Mouse (Mus musculus) brown adipose tissue, adult 24 weeks (tissue): ENCODE results near the gene Ndel1. TPM values are rescaled to one million over a fixed set of nuclear protein-coding genes. Genes with fewer than 3 reads are reported as not detected.

Source experiments
- H3K27ac ChIP-seq: fragments of 200-500 bp; replicated peaks from 2 replicates; pipeline ENCODE4 v1.5.1; 2012; ENCODE audit warnings: low read depth, mild to moderate bottlenecking, low read length
- H3K4me1 ChIP-seq: fragments of 200-500 bp; 2 replicates; pipeline ENCODE4 v1.6.1; 2012; ENCODE audit warnings: low read length, mixed read lengths; ENCODE audit not compliant: control insufficient read depth, insufficient read depth, insufficient read length
- H3K4me3 ChIP-seq: fragments of 200-500 bp; 2 replicates; pipeline ENCODE4 v1.5.1; 2012; ENCODE audit warnings: low read depth, mild to moderate bottlenecking, low read length, moderate library complexity; ENCODE audit not compliant: insufficient read depth
- polyA plus RNA-seq: library from polyadenylated mRNA; stranded (reverse); fragments of >200 nt; gene quantifications from 2 replicates; pipeline ENCODE4 v1.2.4, GENCODE M21; 2012; ENCODE audit not compliant: missing spikeins, insufficient read depth, insufficient read length

Ndel1 gene
- polyA plus RNA-seq, 1 experiment, result 48.4 TPM

DNA sequence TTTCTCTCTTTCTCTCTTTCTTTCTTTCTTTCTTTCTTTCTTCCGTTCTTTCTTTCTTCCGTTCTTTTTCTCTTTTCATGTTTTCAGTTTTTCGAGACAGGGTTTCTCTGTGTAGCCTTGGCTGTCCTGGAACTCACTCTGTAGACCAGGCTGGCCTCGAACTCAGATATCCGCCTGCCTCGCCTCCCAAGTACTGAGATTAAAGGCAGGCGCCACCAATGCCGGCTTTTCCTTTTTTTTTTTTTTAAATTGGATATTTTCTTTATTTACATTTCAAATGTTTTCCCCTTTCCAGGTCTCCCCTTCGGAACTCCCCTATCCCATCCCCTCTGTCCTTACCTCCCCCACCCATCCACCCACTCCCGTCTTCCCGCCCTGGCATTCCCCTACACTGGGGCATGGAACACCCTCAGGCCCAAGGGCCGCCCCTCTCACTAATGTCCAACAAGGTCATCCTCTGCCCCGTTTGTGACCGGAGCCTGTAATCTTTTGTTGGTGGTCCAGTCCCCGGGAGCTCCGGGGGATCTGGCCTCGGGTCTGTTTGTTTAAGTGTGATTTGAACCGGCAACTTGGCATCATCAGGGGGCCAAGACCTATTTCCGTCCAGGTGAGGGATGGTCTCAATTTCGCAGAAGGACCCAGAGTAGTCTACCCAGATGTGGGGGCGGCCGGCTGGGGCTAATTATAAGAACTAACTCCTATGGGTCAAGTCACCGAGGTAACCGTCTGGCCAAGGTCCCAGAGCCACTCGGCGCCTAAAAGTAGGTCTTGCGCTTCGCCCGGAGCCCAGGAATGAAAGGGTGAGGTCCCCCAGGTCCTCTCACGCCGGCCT is 29.1 kb upstream of the Ndel1 start:
- no peaks in the 10 kb centered on the region for H3K4me1 ChIP-seq
- H3K4me3 ChIP-seq, result peak overlapping the region; percentile 60
- no peak overlapping the region for H3K27ac ChIP-seq

DNA sequence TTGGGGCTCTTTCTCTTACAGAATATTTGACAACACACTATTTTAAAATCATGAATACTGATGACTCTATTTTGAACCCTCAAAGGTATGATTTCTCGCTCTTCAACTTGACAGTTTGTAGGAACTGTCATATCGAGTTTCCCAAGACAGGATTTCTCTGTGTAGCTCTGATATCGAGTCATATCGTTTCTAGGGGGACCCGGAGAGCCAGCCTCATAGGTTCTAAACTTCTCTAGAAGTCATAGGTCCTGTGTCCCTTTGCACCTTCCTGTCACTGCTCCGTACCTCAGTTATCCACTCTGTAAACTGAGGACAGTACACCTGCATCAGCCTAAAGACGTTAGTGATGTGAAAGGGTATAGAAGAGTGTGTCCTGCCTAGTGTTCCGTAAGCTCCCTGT is 28.2 kb upstream of the Ndel1 start:
- no peaks in the 10 kb centered on the region for H3K4me1 ChIP-seq
- H3K4me3 ChIP-seq, result no peak overlapping the region
- H3K27ac ChIP-seq, result no peak overlapping the region

DNA sequence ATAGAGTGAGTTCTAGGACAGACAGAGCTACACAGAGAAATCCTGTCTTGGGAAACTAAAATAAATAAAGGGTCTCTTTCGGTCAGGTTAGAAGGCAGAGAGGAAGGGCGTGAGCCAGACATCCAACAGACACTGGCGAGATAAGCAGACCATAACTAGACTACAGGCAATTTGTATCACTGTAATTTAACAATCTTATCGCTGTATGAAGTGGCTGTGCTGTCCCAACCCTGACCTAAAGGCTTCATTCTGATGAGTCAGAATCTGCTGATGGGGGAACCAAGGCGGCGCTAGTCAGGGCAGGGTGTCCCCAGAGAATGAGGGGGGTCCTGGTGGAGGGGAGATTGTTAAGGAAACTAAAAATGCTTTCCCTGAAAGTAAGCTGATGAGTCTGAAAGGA is 27.1 kb upstream of the Ndel1 start:
- Histone ChIP-seq H3K27ac (no peak overlapping the region), H3K4me3 (no peak overlapping the region), H3K4me1 (no peaks in the 10 kb centered on the region)

DNA sequence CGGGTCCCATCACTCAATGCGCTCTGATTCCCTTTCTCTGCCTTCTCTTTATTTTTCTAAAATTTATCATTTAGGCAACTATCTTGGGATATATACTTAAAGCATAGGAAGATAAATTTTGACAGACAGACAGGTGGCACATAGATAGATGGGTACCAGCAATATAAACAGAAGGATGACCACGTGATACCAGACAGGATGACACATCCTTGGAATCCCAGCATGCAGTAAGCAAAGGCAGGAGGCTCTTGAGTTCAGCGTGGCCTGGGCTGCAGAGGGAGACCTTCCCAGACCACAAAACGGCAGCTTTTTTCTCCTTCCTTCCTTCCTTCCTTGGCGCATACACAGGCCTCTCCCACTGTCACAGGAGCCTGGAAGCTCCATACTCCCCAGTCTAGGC is 26.2 kb upstream of the Ndel1 start:
- no peak overlapping the region for H3K27ac ChIP-seq
- H3K4me1 ChIP-seq, result no peaks in the 10 kb centered on the region
- no peak overlapping the region for H3K4me3 ChIP-seq

DNA sequence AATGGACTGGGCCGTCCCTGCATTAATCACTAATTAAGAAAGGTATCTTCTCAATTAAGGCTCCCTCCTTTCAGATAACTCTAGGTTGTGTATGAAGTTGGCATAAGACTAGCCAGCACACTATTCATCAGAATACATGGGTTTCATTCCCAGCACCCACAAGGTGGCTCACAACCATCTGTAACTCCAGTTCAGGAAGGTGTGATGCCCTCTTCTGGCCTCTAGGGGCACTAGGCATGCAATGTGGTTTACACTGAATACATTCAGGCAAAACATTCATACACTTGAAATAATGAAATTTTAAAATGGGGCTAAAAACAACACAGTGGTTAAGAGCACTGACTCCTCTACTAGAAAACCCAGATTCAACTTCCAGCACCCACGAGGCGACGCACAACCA is 25.5 kb upstream of the Ndel1 start:
- H3K4me1 ChIP-seq, result no peaks in the 10 kb centered on the region
- no peak overlapping the region for H3K4me3 ChIP-seq
- no peak overlapping the region for H3K27ac ChIP-seq

DNA sequence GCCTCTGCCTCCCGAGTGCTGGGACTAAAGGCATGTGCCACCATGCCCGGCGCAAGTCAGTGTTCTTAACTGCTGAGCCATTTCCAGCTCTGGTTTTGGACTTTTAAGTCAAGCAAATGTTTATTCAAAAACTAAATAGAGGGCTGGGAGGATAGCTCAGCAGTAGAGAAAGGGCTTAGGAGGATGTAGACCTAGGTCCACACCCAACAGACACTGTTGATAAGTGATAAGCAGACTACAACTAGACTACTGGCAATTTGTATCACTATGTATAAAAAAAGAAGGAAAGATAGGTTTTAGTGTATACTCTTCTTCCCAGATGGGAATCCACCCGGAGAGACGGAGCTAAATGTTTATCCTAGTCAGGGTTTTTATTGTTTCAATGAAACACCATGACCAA is 24.6 kb upstream of the Ndel1 start:
- Histone ChIP-seq H3K4me1 (no peaks in the 10 kb centered on the region), H3K4me3 (no peak overlapping the region), H3K27ac (no peak overlapping the region)

DNA sequence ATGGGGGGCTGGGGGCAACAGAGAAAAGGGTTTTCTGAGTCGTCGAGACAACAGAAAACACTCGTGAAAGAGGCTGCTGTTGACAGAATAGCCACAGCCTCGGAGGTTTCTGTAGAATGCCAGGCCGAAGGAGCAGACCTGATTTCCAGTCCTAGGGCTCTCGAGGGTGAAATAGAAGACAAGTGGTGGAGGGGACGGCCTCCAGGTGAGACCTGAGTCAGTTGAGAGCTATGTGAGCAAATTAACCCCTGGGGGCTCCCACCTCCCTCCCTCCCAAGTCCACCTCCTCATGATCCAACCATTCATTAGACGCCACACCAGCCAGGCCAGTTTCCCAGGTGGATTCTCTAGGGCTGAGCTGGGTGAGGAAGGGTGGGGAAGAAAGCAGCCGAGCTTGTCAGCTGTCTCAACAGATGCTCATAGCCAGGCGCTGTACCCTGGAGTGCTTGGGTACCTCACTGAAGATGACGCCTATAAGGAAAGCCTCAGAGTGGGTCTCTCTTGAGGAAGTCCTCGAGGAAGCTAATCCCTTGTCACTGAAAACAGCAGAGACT is 22.3 kb upstream of the Ndel1 start:
- Histone ChIP-seq H3K4me3 (no peak overlapping the region), H3K27ac (no peak overlapping the region), H3K4me1 (no peaks in the 10 kb centered on the region)

DNA sequence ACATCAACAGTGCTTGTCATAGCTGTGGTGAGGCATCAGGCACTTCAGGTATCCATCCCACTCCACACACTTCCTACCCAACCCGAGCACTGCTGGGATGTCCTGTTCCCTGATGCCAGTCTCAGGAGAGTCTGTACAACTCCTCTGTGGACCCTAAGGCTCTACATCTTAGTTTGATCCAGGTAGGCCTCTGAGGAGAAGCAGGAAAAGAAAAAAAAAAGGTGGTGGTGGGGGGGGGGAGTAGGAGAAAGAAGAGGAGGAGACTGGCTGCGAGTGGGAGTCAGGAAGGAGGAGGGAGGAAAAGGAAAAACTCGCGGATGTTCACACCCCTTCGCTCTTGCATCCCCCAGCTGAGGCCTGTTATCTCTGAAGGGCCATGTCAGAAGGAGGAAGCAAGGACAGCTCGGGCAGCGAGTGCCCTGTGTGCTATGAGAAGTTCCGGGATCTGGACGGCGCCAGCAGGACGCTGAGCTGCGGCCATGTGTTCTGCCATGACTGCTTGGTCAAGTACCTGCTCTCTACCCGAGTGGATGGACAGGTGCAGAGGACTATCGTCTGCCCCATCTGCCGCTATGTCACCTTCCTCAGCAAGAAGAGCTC is 20.7 kb upstream of the Ndel1 start:
- Histone ChIP-seq H3K4me1 (no peaks in the 10 kb centered on the region), H3K27ac (no peak overlapping the region), H3K4me3 (no peak overlapping the region)

DNA sequence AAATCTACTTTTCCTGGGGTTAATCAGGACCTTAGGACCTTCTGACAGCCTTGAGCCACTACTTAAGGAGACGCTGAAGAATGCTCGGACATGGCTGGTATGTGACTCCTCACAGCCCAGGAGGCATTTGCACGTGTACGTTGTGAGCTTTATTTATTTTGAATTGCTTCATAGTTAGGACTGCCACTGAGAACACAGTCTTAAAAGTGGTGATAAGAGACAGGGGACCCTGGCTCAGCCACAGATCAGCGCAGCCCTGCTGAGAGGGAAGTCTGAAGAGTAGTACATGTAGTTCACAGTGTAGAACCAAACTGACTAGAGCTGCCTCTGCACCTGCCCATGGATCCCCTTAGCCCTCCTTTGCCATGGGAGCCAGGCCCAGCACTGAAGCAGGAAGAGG is 20.2 kb upstream of the Ndel1 start:
- H3K4me3 ChIP-seq, result no peak overlapping the region
- no peaks in the 10 kb centered on the region for H3K4me1 ChIP-seq
- H3K27ac ChIP-seq, result no peak overlapping the region

DNA sequence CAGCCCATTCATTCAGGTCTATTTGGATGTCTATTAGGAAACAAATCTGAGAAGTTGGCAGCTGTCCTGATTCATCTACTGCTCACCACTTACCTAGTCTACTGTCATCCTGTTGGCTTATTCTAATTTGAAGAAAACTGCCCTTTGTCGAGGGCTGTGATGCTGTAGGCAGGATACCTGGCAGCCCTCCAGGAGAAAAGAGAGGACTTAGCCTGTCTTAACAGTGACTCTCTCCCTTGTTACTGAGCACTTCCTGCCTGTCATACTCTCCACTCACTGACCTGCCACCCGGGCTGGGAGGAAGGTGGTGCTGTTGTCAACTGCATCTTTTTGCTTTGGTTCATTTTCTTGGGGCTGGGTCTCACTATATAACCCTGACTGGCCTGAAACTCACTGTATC is 19.0 kb upstream of the Ndel1 start:
- Histone ChIP-seq H3K27ac (no peak overlapping the region), H3K4me3 (no peak overlapping the region), H3K4me1 (no peaks in the 10 kb centered on the region)

DNA sequence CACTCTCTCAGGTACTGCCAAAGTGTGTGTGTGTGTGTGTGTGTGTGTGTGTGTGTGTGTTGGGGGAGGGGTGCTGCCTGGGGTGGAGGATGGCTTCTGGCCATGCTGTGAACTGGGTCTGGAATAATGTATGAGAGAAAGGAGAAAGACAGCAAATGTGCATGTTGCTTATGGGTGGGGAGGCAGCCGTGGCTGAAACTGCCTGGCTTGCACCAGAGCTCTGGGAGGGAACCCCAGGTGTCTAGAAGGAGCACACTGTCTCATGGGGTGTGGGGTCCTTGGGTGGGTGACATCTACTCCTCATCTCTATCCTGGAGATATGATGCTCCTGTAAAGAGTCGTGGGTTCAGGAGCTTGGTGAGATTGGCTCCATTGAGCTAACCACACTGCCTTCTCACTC is 17.0 kb upstream of the Ndel1 start:
- no peaks in the 10 kb centered on the region for H3K4me1 ChIP-seq
- no peak overlapping the region for H3K27ac ChIP-seq
- H3K4me3 ChIP-seq, result no peak overlapping the region

DNA sequence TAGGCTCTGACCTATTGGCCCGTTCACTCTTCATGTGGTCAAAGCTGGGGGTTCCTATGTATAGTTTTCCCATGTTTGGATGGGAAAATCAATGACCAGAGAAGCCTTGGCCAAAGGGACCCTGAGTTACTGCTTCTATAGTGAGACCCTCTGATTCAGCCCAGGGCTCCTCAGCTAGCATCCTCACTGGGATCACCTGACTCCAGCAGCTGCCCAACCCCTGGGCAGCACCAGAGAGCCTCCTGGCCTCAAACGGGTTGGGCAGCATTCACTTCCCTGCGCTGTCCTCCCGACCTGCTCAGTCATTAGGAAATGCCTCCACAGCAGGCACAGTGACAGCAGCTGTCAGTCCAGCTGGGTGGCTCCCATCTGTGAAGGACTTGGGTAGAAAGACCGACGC is 16.6 kb upstream of the Ndel1 start, which contains the start of gene Rnf222:
Rnf222 (plus strand) TSS at position 301 of the 400 bp plus-strand sequence.
- Histone ChIP-seq H3K27ac (no peak within 1 kb of the TSS), H3K4me1 (no peaks in the 10 kb centered on the region), H3K4me3 (no peak within 1 kb of the TSS)

DNA sequence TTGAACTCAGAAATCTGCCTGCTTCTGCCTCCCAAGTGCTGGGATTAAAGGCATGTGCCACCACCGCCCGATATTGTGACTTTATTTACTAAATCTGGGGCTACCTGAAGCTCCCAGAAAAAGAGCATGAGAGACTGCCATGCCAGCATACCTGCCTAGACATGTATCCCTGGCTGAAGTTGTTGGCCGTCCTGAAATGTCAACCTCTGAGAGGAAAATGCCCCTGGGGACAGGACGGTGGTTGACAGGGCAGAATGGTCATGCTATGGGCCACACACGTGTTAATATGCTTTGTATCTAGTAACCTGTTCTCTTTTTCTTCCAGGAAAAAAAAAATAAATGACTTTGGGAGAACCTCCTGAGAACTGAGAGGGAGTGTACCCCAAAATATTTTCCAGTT is 14.4 kb upstream of the Ndel1 start:
- H3K27ac ChIP-seq, result no peak overlapping the region
- H3K4me3 ChIP-seq, result no peak overlapping the region
- H3K4me1 ChIP-seq, result no peaks in the 10 kb centered on the region

DNA sequence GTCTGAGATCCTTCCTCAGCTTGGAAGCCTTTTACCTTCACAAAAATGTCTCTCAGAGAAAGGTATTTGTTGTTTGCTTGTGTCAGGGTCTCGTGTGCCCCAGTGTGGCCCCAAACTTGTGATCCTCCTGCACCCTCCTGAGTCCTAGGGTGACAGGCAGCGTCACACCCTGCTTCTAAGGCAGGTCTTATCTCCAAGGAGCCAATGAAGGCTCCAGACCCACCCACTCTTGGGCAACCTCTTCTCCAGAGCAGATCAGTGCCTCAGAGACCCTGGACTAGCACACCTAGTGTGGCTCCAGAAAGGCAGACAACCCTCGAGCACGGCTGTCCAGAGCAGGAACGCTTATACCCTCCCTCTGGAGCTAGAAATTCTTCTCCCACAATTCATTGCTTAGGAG is 12.7 kb upstream of the Ndel1 start:
- H3K4me3 ChIP-seq, result no peak overlapping the region
- no peak overlapping the region for H3K27ac ChIP-seq
- no peaks in the 10 kb centered on the region for H3K4me1 ChIP-seq

DNA sequence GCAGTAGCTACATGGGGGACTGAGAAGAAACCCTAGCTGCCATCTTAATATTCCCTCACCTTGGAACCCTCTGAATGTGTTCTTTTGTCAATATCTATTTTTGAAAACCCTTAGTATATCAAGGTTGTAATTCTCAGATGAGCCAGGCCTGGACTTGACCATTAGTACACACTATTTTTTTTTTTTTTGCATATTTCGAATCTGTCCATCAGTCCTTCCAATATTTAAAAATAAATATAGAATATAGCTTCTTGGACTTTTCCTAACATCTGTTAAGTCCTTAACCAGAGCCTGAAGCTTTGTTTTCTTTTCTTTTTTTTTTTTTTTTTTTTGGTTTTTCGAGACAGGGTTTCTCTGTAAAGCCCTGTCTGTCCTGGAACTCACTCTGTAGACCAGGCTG is 12.2 kb upstream of the Ndel1 start:
- H3K4me1 ChIP-seq, result no peaks in the 10 kb centered on the region
- H3K27ac ChIP-seq, result no peak overlapping the region
- H3K4me3 ChIP-seq, result no peak overlapping the region

DNA sequence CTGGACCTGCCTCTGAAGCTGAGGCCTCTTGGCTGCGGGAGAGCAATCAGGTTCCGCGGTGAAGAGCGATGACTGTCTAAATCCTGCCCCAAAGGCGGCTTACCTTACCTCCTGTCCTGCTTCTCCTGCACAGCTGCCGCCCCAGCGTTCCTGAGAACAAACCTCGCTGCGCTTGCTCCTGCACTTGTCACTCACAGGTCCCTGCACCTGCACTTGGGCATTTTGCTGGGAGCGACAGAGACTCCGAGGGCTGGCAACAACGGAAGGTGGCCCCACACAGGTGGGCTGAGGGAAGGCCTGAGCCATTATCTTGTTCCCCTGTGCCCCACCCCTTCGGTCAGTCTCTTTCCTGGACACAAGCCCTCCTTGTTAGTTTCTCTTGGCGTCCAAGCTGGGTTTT is 10.4 kb upstream of the Ndel1 start:
- no peak overlapping the region for H3K4me3 ChIP-seq
- no peak overlapping the region for H3K27ac ChIP-seq
- no peaks in the 10 kb centered on the region for H3K4me1 ChIP-seq
